Mouse (Mus musculus): Measurements from ENCODE around the gene Edil3. TPM values are rescaled to one million over a fixed set of nuclear protein-coding genes. Genes with fewer than 3 reads are reported as not detected.

The Edil3 gene
- polyA plus RNA-seq (2015; fragmentation: Illumina TruSeq; extraction: RNeasy Lipid Tissue Mini Kit (QIAGEN cat#74804); ENCODE audit: insufficient read depth, low read depth, low replicate concordance) = 0.42 TPM

GRCm38 (mm10) chr13:88821440-88822331, at the start of gene Edil3:
TSS of gene Edil3 (plus strand) at chr13:88821472.

All from pancreas, adult 10 weeks (tissue).